Mouse (Mus musculus): ENCODE data around the gene Hnrnph3.

- TF ChIP-seq CTCF (conservative IDR thresholded peaks at IDR 0.05; ENCODE audit: insufficient read depth, insufficient read length, low read depth, low read length) (no peak), POLR2A (IDR thresholded peaks at IDR 0.05; ENCODE audit: low read depth, low read length) (no peak)
Observed at GRCm38 (mm10) chr10:62984495-62984894, 39.5 kb downstream of the Hnrnph3 start.
